Mouse (Mus musculus) kidney, embryonic 16.5 days (tissue): Measurements from ENCODE around the gene BC035947. TPM values are rescaled to one million over a fixed set of nuclear protein-coding genes. Genes with fewer than 3 reads are reported as not detected.

Experiments
- ATAC-seq: fragments of 200-750 bp; cut with Nextera tagmentation; 2 replicates; pipeline ENCODE4 v1.8.0; 2017; ENCODE audit warnings: moderate TSS enrichment; ENCODE audit not compliant: low FRiP score, low TSS enrichment
- H3K27ac ChIP-seq: fragments of 300-500 bp; sonication (generic); 2 replicates; pipeline ENCODE4 v1.5.1; 2014; ENCODE audit warnings: low read length
- H3K27me3 ChIP-seq: fragments of 300-500 bp; sonication (generic); 2 replicates; pipeline ENCODE4 v1.6.1; 2014; ENCODE audit warnings: low read length, control low read depth, mixed read lengths; ENCODE audit not compliant: insufficient read depth
- H3K36me3 ChIP-seq: fragments of 300-500 bp; sonication (generic); 2 replicates; pipeline ENCODE4 v1.6.1; 2014; ENCODE audit warnings: low read length, control low read depth, mixed read lengths; ENCODE audit not compliant: insufficient read depth
- H3K4me1 ChIP-seq: fragments of 300-500 bp; sonication (generic); 2 replicates; pipeline ENCODE4 v1.6.1; 2014; ENCODE audit warnings: low read length, control low read depth, mixed read lengths; ENCODE audit not compliant: insufficient read depth
- H3K4me2 ChIP-seq: fragments of 300-500 bp; sonication (generic); replicated peaks from 2 replicates; pipeline ENCODE4 v1.6.1; 2014; ENCODE audit warnings: low read depth, low read length
- H3K4me3 ChIP-seq: fragments of 300-500 bp; sonication (generic); 2 replicates; pipeline ENCODE4 v1.5.1; 2014; ENCODE audit warnings: mild to moderate bottlenecking, low read length
- H3K9ac ChIP-seq: fragments of 300-500 bp; sonication (generic); replicated peaks from 2 replicates; pipeline ENCODE4 v1.6.1; 2014; ENCODE audit warnings: low read length
- H3K9me3 ChIP-seq: fragments of 300-500 bp; sonication (generic); 2 replicates; pipeline ENCODE4 v1.6.1; 2016; ENCODE audit warnings: low read length, control low read depth
- WGBS: fragments of 180-500 bp; shearing (Covaris S2); extraction: QIAGEN DNeasy Blood & Tissue Kit; methylation state at CpG from one replicate; pipeline ENCODE4 v1.1.7; 2014; 5-methylcytosine and 5-hydroxymethylcytosine counted together
- polyA plus RNA-seq: library from polyadenylated mRNA; unstranded; fragments of >200 nt; fragmentation: Nextera tagmentation; extraction: Ambion mirVana; gene quantifications from 2 replicates; pipeline ENCODE4 v1.2.1, GENCODE M21; 2015

BC035947 gene
- polyA plus RNA-seq, 1 experiment from 2014 or later, result 1.8 TPM

DNA sequence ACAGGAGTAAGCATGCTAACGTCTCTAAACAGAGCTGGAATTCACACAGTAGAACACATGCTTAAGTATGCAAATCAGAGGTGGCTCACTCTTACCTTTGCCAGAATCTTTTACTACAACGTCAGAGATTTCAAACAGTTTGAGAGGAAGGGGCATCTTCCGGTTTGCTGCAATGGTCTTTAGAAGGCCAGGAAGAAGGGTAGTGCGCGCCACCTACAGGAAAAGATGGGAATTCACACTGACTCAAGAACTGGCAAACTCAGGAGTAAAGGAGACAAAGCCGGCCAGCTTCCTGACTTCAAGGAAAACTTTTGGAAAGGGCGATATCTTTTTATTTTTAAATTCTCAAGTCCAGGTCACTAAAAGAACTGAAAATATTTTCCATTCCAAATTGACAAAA, 57.3 kb downstream of the BC035947 start:
- Histone ChIP-seq H3K36me3 (peaks cover 28% of the 10 kb centered on the region), H3K27me3 (no peaks in the 10 kb centered on the region), H3K9ac (no peak overlapping the region), H3K9me3 (no peaks in the 10 kb centered on the region), H3K4me3 (no peak overlapping the region), H3K27ac (no peak overlapping the region), H3K4me1 (no peaks in the 10 kb centered on the region), H3K4me2 (no peak overlapping the region)
- 34% methylated on average over 7 of the region's 7 CpGs for WGBS
- 0 out of 2 replicates have a peak, but pooled peaks have one; percentile 9 for ATAC-seq

DNA sequence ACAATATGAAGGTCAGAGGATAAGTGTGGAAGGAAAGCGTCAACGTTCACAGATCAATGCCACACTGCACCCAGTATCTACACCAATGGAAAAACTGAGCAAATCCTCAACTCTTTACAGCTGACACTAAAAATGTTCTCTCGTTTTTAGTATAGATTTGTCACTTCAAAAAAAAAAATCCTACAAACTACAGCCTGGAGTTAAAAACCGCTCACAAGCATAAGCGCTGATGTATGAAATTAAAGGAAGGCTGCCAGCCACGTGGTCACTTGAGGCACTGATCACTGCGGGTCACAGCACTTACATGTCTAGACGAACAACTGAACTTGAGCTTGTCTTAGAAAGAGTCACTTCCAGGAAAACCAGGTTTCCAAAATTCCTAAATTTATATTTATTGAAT, 58.1 kb downstream of the BC035947 start:
- H3K4me2 ChIP-seq, result no peak overlapping the region
- no peak overlapping the region for H3K27ac ChIP-seq
- no peaks in the 10 kb centered on the region for H3K27me3 ChIP-seq
- WGBS, result 85% methylated on average over 8 of the region's 8 CpGs
- H3K4me3 ChIP-seq, result no peak overlapping the region
- H3K4me1 ChIP-seq, result no peaks in the 10 kb centered on the region
- no peak for ATAC-seq
- H3K9ac ChIP-seq, result no peak overlapping the region
- H3K36me3 ChIP-seq, result peaks cover 26% of the 10 kb centered on the region
- no peaks in the 10 kb centered on the region for H3K9me3 ChIP-seq

DNA sequence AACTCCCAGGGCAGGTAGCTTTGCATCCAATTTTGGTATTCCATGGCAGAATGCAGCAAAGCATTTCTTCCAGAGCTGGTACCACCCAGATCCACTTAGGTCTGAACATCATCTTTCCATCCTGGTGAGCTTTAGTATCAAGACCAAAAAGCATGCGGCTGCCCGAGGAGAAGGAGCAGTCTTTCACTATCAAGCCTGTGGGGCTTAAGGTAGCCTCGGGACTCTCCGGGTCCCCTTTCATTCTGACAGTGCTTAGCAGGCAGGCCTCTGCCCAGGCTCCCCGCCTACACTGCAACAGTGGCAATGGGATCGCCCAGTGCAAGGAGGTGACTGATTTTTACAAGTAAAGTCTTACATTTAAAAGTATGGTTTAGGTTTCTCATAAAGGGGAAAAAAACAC, 59.4 kb downstream of the BC035947 start:
- Histone ChIP-seq H3K9ac (no peak overlapping the region), H3K4me1 (no peaks in the 10 kb centered on the region), H3K9me3 (no peaks in the 10 kb centered on the region), H3K27ac (no peak overlapping the region), H3K4me3 (no peak overlapping the region), H3K27me3 (no peaks in the 10 kb centered on the region), H3K36me3 (peaks cover 23% of the 10 kb centered on the region), H3K4me2 (no peak overlapping the region)
- 94% methylated on average over 6 of the region's 6 CpGs for WGBS
- ATAC-seq, result no peak

- Histone ChIP-seq H3K36me3 (peaks cover 21% of the 10 kb centered on the region), H3K27me3 (no peaks in the 10 kb centered on the region), H3K9me3 (no peaks in the 10 kb centered on the region), H3K9ac (no peak overlapping the region), H3K4me3 (no peak overlapping the region), H3K4me2 (no peak overlapping the region), H3K27ac (no peak overlapping the region), H3K4me1 (0 out of 2 replicates have a peak, but pooled peaks cover 3% of the 10 kb centered on the region)
- WGBS, result 61% methylated on average over 12 of the region's 12 CpGs
- ATAC-seq, result no peak
These were observed 60.7 kb downstream of the BC035947 start for GRCm38 (mm10) chr1:78451070-78451854.

DNA sequence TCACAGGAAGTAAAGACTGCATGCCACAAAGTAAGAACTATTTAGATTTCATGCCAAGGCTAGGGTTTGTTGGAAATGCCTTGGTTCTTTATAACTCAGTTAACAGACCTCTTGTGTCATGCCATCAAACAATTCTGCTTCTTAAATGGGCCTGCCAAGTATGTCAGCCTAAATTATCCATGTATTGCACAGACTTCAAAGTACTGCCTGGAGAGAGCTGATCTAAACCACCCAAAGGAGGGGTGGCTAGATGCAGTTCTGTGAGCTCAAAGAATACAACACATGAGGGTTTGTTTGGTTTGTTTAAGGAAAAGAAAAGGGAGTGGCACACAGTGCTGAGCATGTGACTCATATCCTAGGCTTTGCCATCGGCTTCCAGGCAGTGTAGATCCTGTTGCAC, 63.9 kb downstream of the BC035947 start:
- H3K36me3 ChIP-seq, result peaks cover 24% of the 10 kb centered on the region
- H3K4me2 ChIP-seq, result no peak overlapping the region
- no peak overlapping the region for H3K9ac ChIP-seq
- H3K27me3 ChIP-seq, result no peaks in the 10 kb centered on the region
- 73% methylated on average over 1 of the region's 1 CpGs for WGBS
- no peak for ATAC-seq
- no peaks in the 10 kb centered on the region for H3K9me3 ChIP-seq
- no peak overlapping the region for H3K27ac ChIP-seq
- H3K4me1 ChIP-seq, result 0 out of 2 replicates have a peak, but pooled peaks cover 10% of the 10 kb centered on the region
- no peak overlapping the region for H3K4me3 ChIP-seq

Other genes starting within 250 kb of the BC035947 start
- 22.1 and 27.5 TPM in 2 replicates for gene Sgpp2, start 201.8 kb downstream of the BC035947 start, polyA plus RNA-seq
- gene Farsb, start 23.3 kb downstream of the BC035947 start, polyA plus RNA-seq, result 133 and 136 TPM in 2 replicates
- gene Mogat1, start 1.2 kb downstream of the BC035947 start, polyA plus RNA-seq, result 0.39 and 0.46 TPM in 2 replicates
- 75.2 and 79.1 TPM in 2 replicates for gene Acsl3, start 145.7 kb upstream of the BC035947 start, polyA plus RNA-seq
- gene Utp14b, start 145.9 kb upstream of the BC035947 start, polyA plus RNA-seq, result 2.9 and 3.0 TPM in 2 replicates